Mouse (Mus musculus) heart, postnatal 0 days (tissue): Measurements from ENCODE around the gene Cdk5r2. TPM values are rescaled to one million over a fixed set of nuclear protein-coding genes. Genes with fewer than 3 reads are reported as not detected.
A peak's percentile ranks its signal among the peaks of the same experiment; 100 is the strongest.
"Not testable (repeated sequence)": the region's sequence is repeated elsewhere in the genome, so short reads cannot be mapped to it uniquely, and the experiment has no call there.

Experiments
- ATAC-seq: fragments of 200-750 bp; cut with Nextera tagmentation; 2 replicates; pipeline ENCODE4 v1.8.0; 2017; ENCODE audit warnings: low read depth, moderate number of reproducible peaks, moderate library complexity; ENCODE audit not compliant: insufficient read depth
- DNase-seq: peaks from one replicate; pipeline ENCODE4 v3.0.0-alpha.2; 2016; ENCODE audit warnings: low spot score
- H3K27ac ChIP-seq: fragments of 300-500 bp; sonication (generic); 2 replicates; pipeline ENCODE4 v1.5.1; 2014; ENCODE audit warnings: low read depth, mild to moderate bottlenecking
- H3K27me3 ChIP-seq: fragments of 300-500 bp; sonication (generic); 2 replicates; pipeline ENCODE4 v1.6.1; 2014; ENCODE audit warnings: low read length, mixed read lengths; ENCODE audit not compliant: control insufficient read depth, insufficient read depth
- H3K36me3 ChIP-seq: fragments of 300-500 bp; sonication (generic); replicated peaks from 2 replicates; pipeline ENCODE4 v1.6.1; 2014; ENCODE audit warnings: low read length, mixed read lengths; ENCODE audit not compliant: control insufficient read depth, insufficient read depth
- H3K4me1 ChIP-seq: fragments of 300-500 bp; sonication (generic); 2 replicates; pipeline ENCODE4 v1.6.1; 2014; ENCODE audit warnings: antibody characterized with exemption; ENCODE audit not compliant: control insufficient read depth, insufficient read depth
- H3K4me2 ChIP-seq: fragments of 300-500 bp; sonication (generic); 2 replicates; pipeline ENCODE4 v1.6.1; 2014; ENCODE audit warnings: low read depth, mild to moderate bottlenecking, low read length, moderate library complexity
- H3K4me3 ChIP-seq: fragments of 300-500 bp; sonication (generic); 2 replicates; pipeline ENCODE4 v1.5.1; 2014; ENCODE audit warnings: low read depth, low read length
- H3K9ac ChIP-seq: fragments of 300-500 bp; sonication (generic); replicated peaks from 2 replicates; pipeline ENCODE4 v1.6.1; 2014; ENCODE audit warnings: low read depth, low read length, mixed read lengths
- H3K9me3 ChIP-seq: fragments of 300-500 bp; sonication (generic); replicated peaks from 2 replicates; pipeline ENCODE4 v1.6.1; 2016; ENCODE audit warnings: low read length; ENCODE audit not compliant: control insufficient read depth
- CTCF ChIP-seq: IDR thresholded peaks from 2 replicates; pipeline ENCODE4 v1.5.1; 2016; ENCODE audit warnings: antibody characterized with exemption, control low read depth, low read depth
- EP300 ChIP-seq: IDR thresholded peaks from 2 replicates; pipeline ENCODE4 v1.6.1; 2016; ENCODE audit warnings: antibody characterized with exemption, low read depth
- WGBS: fragments of 180-500 bp; shearing (Covaris S2); extraction: QIAGEN DNeasy Blood & Tissue Kit; methylation state at CpG from one replicate; pipeline ENCODE4 v1.1.7; 2014; 5-methylcytosine and 5-hydroxymethylcytosine counted together
- polyA plus RNA-seq: library from polyadenylated mRNA; unstranded; fragments of >200 nt; fragmentation: Nextera tagmentation; extraction: Ambion mirVana; gene quantifications from 2 replicates; pipeline ENCODE4 v1.2.1, GENCODE M21; 2015
- total RNA-seq: library from RNA; depleted of rRNA; stranded (reverse); fragments of >200 nt; gene quantifications from 2 replicates; pipeline ENCODE4 v1.2.3, GENCODE M21; 2014; ENCODE audit warnings: low replicate concordance

Cdk5r2 gene
- total and polyA plus RNA-seq, 2 experiments from 2014 or later = not detected

DNA sequence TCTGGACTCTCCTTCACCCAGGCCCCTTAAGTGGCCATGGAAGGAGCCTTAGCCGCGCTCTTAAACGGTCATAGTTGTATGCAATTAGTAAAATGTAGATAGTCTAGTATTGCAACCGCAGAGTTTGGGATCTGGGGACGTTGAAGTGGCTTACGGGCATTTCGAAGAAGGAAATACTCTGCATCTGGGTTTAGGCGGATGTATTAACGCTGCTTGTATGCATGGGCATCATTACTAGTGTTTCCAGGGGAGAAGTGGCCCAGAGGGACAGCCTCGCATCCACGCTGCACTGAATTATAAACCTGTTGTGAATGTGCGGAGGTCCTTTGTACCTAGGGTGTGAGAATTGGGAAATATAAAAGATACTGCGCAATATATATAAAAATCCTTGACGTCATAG is 37.5 kb upstream of the Cdk5r2 start:
- DNase-seq (no peak), ATAC-seq (peak; percentile 15; the same call in 1 of the 2 replicates)
- peaks cover 5% of the 10 kb centered on the region for H3K4me1 ChIP-seq
- H3K9me3 ChIP-seq = no peaks in the 10 kb centered on the region
- TF ChIP-seq CTCF (no peak), EP300 (0 out of 2 replicates have a peak, but pooled peaks have one; percentile 0)
- H3K27me3 ChIP-seq = no peaks in the 10 kb centered on the region
- peak overlapping the region; percentile 77 for H3K4me3 ChIP-seq
- peak overlapping the region; percentile 92 for H3K27ac ChIP-seq
- peak overlapping the region; percentile 76 for H3K4me2 ChIP-seq
- 13% methylated on average over 14 of the region's 14 CpGs for WGBS
- peak overlapping the region; percentile 88 for H3K9ac ChIP-seq
- no peaks in the 10 kb centered on the region for H3K36me3 ChIP-seq

DNA sequence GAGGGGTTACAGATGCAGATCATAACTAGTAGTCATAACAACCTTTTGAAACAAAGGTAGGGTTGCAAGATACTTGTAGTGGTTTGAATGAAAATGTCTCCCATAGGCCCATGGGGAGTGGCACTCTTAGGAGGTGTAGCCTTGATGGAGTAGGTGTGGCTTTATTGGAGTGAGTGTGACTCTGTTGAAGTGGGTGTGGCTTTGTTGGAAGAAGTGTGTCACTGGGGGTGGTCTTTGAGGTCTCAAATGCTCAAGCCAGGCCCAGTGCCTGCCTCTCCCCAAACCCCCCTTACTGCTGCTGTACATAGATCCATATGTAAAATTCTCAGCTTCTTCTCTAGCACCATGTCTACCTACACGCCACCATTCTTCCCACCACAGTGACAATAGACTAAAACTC is 36.2 kb upstream of the Cdk5r2 start:
- no peak for TF ChIP-seq EP300
- TF ChIP-seq CTCF = no peak
- no peak overlapping the region for H3K4me3 ChIP-seq
- H3K9me3 ChIP-seq = no peaks in the 10 kb centered on the region
- no peaks in the 10 kb centered on the region for H3K27me3 ChIP-seq
- H3K4me1 ChIP-seq = peaks cover 5% of the 10 kb centered on the region
- no peaks in the 10 kb centered on the region for H3K36me3 ChIP-seq
- no peak for DNase-seq
- no peak overlapping the region for H3K27ac ChIP-seq
- 84% methylated on average over 1 of the region's 1 CpGs for WGBS
- no peak overlapping the region for H3K9ac ChIP-seq
- no peak overlapping the region for H3K4me2 ChIP-seq
- no peak for ATAC-seq

DNA sequence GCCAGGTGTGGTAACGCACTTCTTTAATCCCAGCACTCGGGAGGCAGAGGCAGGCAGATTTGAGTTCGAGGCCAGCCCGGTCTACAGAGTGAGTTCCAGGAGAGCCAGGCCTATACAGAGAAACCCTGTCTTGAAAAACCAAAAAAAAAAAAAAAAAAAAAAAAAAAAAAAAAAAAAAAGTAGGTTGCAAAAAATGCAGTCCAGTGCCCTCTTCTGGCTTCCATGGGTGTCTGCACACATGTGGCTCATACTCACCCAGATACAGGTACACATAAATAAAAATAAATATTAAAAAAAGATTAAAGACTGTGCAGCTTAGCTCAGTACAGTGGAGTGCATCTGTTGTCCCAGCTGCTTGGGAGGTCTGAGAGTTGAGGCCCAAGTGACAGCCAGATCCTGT is 31.1 kb upstream of the Cdk5r2 start:
- H3K4me3 ChIP-seq, H3K27ac ChIP-seq, H3K36me3 ChIP-seq, H3K9ac ChIP-seq, DNase-seq, H3K4me2 ChIP-seq, H3K4me1 ChIP-seq, ATAC-seq, H3K9me3 ChIP-seq, H3K27me3 ChIP-seq: not testable (repeated sequence)
- WGBS = 82% methylated on average over 4 of the region's 4 CpGs

DNA sequence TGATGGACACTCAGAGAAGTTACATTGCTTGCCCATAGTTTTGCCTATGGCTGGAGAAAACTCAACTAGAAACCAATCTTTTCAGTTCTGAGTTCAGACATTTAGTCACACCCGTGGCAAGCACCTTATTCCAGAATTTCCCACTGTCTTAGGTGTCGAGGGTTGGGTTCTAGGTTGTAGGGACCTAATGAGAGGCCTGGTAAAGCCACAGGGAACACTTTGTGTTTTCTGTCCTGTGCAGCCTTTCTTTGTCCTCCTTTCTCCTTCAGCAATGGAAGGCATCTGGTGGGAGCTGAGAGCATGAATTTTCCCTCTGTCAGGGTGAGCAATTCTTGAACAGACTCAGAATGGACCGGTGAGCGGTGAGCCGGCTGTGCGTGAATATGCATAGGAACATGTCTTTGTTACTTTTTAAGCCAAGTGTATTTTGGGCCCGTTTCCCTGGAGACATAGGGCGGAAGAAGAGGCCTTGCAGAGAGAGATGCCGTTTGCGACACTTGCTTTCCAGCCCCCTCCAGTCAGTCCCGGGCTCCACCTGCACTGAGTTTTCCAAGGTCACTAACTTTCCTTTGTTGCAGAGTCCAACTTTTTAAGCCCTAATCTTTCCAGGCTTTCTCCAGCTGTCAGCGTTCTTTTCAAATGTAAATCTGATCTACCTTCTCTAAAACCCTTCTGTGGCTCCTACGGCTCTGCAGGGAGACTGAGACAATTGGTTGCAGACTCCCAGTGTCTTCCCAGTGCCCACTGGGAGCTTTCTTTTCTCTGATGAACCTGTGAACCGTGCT is 30.0 kb upstream of the Cdk5r2 start:
- DNase-seq (no peak), ATAC-seq (no peak)
- Histone ChIP-seq H3K4me1 (no peaks in the 10 kb centered on the region), H3K9ac (no peak overlapping the region), H3K27ac (no peak overlapping the region), H3K4me3 (no peak overlapping the region), H3K36me3 (no peaks in the 10 kb centered on the region), H3K4me2 (no peak overlapping the region), H3K27me3 (no peaks in the 10 kb centered on the region), H3K9me3 (no peaks in the 10 kb centered on the region)
- TF ChIP-seq CTCF (no peak), EP300 (no peak)
- 30% methylated on average over 14 of the region's 14 CpGs for WGBS

DNA sequence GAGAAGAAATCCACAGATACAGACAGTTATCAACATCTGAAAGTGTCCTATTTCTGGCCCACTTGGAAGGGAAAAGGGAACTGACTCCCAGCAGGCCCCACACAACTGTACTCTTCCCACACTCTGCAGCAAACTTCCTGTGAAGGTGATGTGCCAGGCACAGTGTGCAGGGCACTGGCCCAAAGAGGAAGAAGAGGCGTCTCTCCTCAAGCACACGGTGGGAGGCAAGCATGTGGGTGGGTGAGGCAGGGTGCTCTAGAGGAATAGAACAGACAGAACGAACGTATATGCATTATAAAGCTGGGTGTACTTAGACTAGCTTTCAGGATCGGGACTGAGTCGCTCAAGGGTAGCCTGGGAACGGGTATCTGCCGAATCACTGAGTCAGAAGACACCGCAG is 24.7 kb upstream of the Cdk5r2 start:
- no peaks in the 10 kb centered on the region for H3K36me3 ChIP-seq
- no peaks in the 10 kb centered on the region for H3K9me3 ChIP-seq
- no peak for TF ChIP-seq CTCF
- no peak for TF ChIP-seq EP300
- H3K27me3 ChIP-seq = no peaks in the 10 kb centered on the region
- ATAC-seq = no peak
- 72% methylated on average over 9 of the region's 9 CpGs for WGBS
- H3K4me2 ChIP-seq = no peak overlapping the region
- DNase-seq = no peak
- no peak overlapping the region for H3K27ac ChIP-seq
- no peak overlapping the region for H3K9ac ChIP-seq
- no peak overlapping the region for H3K4me3 ChIP-seq
- H3K4me1 ChIP-seq = no peaks in the 10 kb centered on the region

DNA sequence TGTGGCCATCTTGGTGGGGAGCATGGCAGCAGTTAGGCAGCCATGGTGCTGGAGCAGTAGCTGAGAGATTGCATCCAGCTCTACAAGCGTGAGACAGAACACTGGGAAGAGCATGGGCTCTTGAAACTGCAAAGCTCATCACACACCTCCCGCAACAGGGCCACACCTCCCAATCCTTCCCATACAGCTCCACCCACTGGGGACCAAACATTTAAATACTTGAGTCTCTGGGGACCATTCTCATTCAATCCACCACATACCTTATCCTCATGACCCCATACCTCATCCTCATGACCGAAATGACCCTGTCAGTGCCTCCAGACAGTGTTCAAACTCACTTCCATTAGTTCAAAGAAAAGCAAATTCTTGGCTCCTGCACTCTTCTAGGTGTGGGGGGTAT is 21.5 kb upstream of the Cdk5r2 start:
- TF ChIP-seq CTCF (no peak), EP300 (no peak)
- no peak overlapping the region for H3K27ac ChIP-seq
- no peak overlapping the region for H3K4me2 ChIP-seq
- no peaks in the 10 kb centered on the region for H3K36me3 ChIP-seq
- H3K4me1 ChIP-seq = no peaks in the 10 kb centered on the region
- WGBS = 66% methylated on average over 3 of the region's 3 CpGs
- ATAC-seq (no peak), DNase-seq (no peak)
- H3K9me3 ChIP-seq = no peaks in the 10 kb centered on the region
- no peaks in the 10 kb centered on the region for H3K27me3 ChIP-seq
- no peak overlapping the region for H3K4me3 ChIP-seq
- no peak overlapping the region for H3K9ac ChIP-seq
